Mouse (Mus musculus) hindbrain, embryonic 13.5 days (tissue): ENCODE measurements at regions not wholly inside any gene's neighbourhood (a gene's known extent, or its start where the extent isn't known, plus 50 kb on each side); places are given as distances from the start of the nearest gene placed in this dataset.

Experiments
- ATAC-seq: fragments of 200-750 bp; cut with Nextera tagmentation; 2 replicates; pipeline ENCODE4 v1.8.0; 2017; ENCODE audit warnings: moderate TSS enrichment; ENCODE audit not compliant: low FRiP score
- H3K27ac ChIP-seq: fragments of 300-500 bp; sonication (generic); 2 replicates; pipeline ENCODE4 v1.5.1; 2015; ENCODE audit warnings: inconsistent platforms, mild to moderate bottlenecking, moderate library complexity
- H3K27me3 ChIP-seq: fragments of 300-500 bp; sonication (generic); 2 replicates; pipeline ENCODE4 v1.6.1; 2015; ENCODE audit warnings: mild to moderate bottlenecking, inconsistent platforms
- H3K36me3 ChIP-seq: fragments of 300-500 bp; sonication (generic); 2 replicates; pipeline ENCODE4 v1.6.1; 2015; ENCODE audit warnings: mild to moderate bottlenecking, inconsistent platforms
- H3K4me1 ChIP-seq: fragments of 300-500 bp; sonication (generic); replicated peaks from 2 replicates; pipeline ENCODE4 v1.6.1; 2015; ENCODE audit warnings: inconsistent platforms
- H3K4me2 ChIP-seq: fragments of 300-500 bp; sonication (generic); 2 replicates; pipeline ENCODE4 v1.6.1; 2015; ENCODE audit warnings: inconsistent platforms, mild to moderate bottlenecking, moderate library complexity
- H3K4me3 ChIP-seq: fragments of 300-500 bp; sonication (generic); 2 replicates; pipeline ENCODE4 v1.5.1; 2015; ENCODE audit warnings: mild to moderate bottlenecking, inconsistent platforms
- H3K9ac ChIP-seq: fragments of 300-500 bp; sonication (generic); 2 replicates; pipeline ENCODE4 v1.6.1; 2015; ENCODE audit warnings: mild to moderate bottlenecking, inconsistent platforms
- H3K9me3 ChIP-seq: fragments of 300-500 bp; sonication (generic); 2 replicates; pipeline ENCODE4 v1.6.1; 2016; ENCODE audit warnings: inconsistent platforms
- WGBS: fragments of 180-500 bp; shearing (Covaris S2); methylation state at CpG from one replicate; pipeline ENCODE4 v1.1.7; 2015; 5-methylcytosine and 5-hydroxymethylcytosine counted together

- Histone ChIP-seq H3K27ac (0 out of 2 replicates have a peak overlapping the region, but pooled peaks have one; percentile 23), H3K9me3 (no peaks in the 10 kb centered on the region), H3K4me2 (no peak overlapping the region), H3K27me3 (no peaks in the 10 kb centered on the region), H3K36me3 (no peaks in the 10 kb centered on the region), H3K4me3 (no peak overlapping the region), H3K4me1 (peaks cover 11% of the 10 kb centered on the region), H3K9ac (no peak overlapping the region)
- WGBS = 47% methylated on average over 6 of the region's 6 CpGs
- ATAC-seq = no peak
These were observed 146.5 kb downstream of the Sptssa start for GRCm38 (mm10) chr12:54509903-54510302.

DNA sequence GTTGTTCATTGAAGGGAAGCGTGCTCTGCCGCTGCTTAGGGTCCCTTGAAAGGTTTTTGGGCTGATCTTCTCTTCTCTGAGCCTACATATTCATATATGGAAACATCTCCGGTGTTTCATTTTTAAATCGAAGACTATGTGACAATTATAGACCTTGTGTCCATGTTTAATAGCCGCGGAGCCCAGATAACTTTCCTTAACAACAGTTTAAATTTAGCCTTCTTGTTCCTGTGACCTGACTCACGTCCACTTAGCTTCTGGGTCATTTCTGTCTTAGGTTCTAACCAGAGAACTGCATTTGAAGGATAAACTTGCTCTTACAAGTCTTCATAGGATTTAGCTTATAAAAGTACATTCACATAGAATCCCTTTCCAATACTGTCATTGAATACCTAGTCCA lies 153.6 kb downstream of the Sptssa start:
- 93% methylated on average over 7 of the region's 7 CpGs for WGBS
- Histone ChIP-seq H3K4me1 (no peaks in the 10 kb centered on the region), H3K9ac (no peak overlapping the region), H3K4me3 (no peak overlapping the region), H3K4me2 (no peak overlapping the region), H3K27me3 (no peaks in the 10 kb centered on the region), H3K9me3 (no peaks in the 10 kb centered on the region), H3K27ac (no peak overlapping the region), H3K36me3 (no peaks in the 10 kb centered on the region)
- no peak for ATAC-seq

DNA sequence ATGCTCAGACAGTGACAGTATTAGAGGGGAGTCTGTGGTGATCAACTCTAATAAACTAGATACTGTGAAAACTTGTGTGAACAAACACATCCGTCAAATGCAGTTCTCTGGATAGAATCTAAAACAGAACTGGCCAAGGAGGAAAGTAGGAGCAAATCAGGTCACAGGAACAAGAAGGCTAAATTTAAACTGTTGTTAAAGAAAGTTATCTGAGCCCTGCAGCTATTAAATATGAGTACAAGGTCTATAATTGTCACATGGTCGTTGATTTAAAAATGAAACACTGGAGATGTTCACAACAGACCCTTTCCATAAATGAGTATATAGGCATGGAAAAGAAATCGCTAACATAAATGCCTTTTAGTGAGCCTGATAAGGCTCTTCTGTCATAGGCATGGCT lies 156.4 kb downstream of the Sptssa start:
- no peak overlapping the region for H3K9ac ChIP-seq
- no peaks in the 10 kb centered on the region for H3K4me1 ChIP-seq
- H3K9me3 ChIP-seq = no peaks in the 10 kb centered on the region
- no peak overlapping the region for H3K4me3 ChIP-seq
- no peaks in the 10 kb centered on the region for H3K36me3 ChIP-seq
- no peaks in the 10 kb centered on the region for H3K27me3 ChIP-seq
- WGBS = 79% methylated on average over 3 of the region's 3 CpGs
- no peak overlapping the region for H3K27ac ChIP-seq
- H3K4me2 ChIP-seq = no peak overlapping the region
- ATAC-seq = no peak

DNA sequence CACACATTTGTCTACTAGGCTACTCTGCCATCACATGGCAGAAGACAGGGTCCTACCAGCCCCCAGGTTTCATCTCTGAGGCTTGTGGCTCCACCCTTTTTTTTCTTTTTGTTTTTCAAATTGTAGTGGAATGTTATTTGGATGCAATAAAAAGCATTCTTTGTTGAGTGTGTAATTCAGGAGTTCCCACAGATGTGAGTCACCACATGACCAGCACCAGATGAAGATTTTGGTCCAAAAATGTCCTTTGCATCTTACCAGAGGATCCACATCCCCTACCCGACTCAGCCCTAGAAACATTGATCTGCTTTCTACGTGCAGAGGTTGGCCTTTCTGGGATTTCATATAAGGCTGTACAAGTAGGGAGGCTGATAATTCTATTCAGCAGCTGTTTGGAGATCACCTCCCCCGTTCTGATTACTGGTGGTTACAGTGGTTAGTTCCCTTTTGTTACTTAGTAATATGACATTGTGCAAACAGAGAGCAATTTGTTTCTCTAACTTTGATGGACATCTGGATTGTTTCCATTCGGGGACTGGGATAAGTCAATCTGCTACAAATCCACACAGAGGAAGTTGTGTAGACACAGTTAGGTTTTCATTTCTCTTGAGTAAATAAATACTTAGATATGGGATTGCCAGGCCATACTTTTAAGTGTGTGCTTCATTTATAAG lies 160.5 kb downstream of the Sptssa start:
- Histone ChIP-seq H3K27me3 (peaks cover 9% of the 10 kb centered on the region), H3K4me2 (no peak overlapping the region), H3K27ac (no peak overlapping the region), H3K9me3 (no peaks in the 10 kb centered on the region), H3K4me1 (no peaks in the 10 kb centered on the region), H3K36me3 (no peaks in the 10 kb centered on the region), H3K4me3 (no peak overlapping the region), H3K9ac (no peak overlapping the region)
- ATAC-seq = no peak
- 76% methylated on average over 4 of the region's 4 CpGs for WGBS

DNA sequence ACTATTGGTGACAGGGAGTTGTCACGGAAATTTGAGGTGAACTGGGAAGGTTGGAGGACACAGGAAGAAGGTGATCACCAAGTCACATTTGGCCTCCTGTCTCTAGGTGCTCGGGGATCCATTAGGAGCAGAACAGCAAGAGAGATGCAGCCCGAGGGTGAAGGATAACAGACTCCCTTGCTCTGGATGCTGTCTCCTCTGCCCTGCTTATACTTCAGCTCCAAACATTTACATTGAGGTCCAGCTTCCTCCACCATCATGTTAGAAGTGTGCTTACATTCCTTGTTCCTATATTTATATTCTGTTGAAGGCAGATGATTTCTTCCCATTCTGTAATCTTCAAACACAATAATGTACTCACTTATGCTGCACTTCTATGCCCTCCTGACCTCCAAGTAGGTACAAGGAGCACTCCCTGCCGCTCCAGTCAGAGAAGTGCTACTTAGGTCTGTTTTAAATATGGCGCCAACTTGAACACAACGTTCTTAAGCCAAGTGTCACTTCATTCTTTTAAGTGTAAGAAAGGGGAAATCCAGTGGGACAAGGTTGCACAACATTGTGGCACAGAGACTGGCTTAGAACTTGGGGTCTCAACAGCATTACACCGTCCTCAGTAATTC lies 161.5 kb downstream of the Sptssa start:
- H3K9me3 ChIP-seq = no peaks in the 10 kb centered on the region
- no peak overlapping the region for H3K4me2 ChIP-seq
- H3K36me3 ChIP-seq = no peaks in the 10 kb centered on the region
- H3K9ac ChIP-seq = no peak overlapping the region
- H3K27ac ChIP-seq = no peak overlapping the region
- H3K4me1 ChIP-seq = no peaks in the 10 kb centered on the region
- no peak for ATAC-seq
- peaks cover 15% of the 10 kb centered on the region for H3K27me3 ChIP-seq
- WGBS = 92% methylated on average over 7 of the region's 7 CpGs
- H3K4me3 ChIP-seq = no peak overlapping the region

DNA sequence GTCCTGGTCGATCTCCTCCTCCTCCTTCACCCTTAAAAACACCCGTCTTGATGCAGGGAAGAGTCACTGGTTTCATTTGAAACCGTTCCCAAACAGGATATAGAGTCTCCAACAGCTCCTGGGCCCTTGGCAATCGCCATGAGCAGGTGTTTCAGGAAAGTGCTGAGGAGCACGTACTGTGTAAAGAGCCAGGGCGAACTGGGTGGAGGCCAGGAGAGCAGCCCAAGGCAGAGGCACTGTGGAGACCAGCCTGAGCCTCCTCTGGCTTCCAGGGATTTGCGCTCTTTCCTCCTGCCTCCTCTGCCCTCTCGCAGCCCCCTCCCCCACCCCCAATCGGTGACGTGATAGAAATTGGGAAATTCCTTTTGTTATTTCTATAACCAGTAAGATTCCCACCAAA lies 163.6 kb downstream of the Sptssa start:
- Histone ChIP-seq H3K9me3 (no peaks in the 10 kb centered on the region), H3K27me3 (peaks cover 15% of the 10 kb centered on the region), H3K4me1 (no peaks in the 10 kb centered on the region), H3K4me3 (no peak overlapping the region), H3K36me3 (no peaks in the 10 kb centered on the region), H3K4me2 (no peak overlapping the region), H3K27ac (no peak overlapping the region), H3K9ac (no peak overlapping the region)
- ATAC-seq = no peak
- WGBS = 54% methylated on average over 10 of the region's 10 CpGs

DNA sequence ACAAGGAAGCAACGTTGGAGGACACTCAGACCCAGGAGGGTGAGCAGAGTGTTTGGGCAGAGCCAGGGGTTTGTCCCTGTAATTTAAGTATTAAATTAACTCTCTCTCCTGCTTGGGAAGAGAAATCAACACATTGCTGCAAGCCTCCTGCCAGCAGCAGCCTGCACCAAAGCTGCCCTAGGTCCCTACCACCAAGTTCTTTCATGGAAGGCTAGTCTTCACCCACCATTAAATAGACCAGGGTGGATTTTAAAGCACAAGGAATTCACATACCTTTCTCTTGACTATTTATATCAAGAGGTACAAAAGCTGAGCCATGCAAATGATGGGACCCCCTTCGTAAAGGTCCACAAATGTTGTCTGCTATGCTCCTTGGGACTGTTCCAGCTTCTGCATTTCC lies 165.9 kb downstream of the Sptssa start:
- Histone ChIP-seq H3K4me3 (no peak overlapping the region), H3K4me1 (no peaks in the 10 kb centered on the region), H3K27ac (no peak overlapping the region), H3K36me3 (no peaks in the 10 kb centered on the region), H3K9me3 (no peaks in the 10 kb centered on the region), H3K27me3 (peaks cover 15% of the 10 kb centered on the region), H3K4me2 (no peak overlapping the region), H3K9ac (no peak overlapping the region)
- WGBS = 85% methylated on average over 2 of the region's 2 CpGs
- no peak for ATAC-seq

- Histone ChIP-seq H3K4me2 (no peak overlapping the region), H3K27ac (no peak overlapping the region), H3K27me3 (peaks cover 15% of the 10 kb centered on the region), H3K9me3 (no peaks in the 10 kb centered on the region), H3K9ac (no peak overlapping the region), H3K4me1 (no peaks in the 10 kb centered on the region), H3K36me3 (no peaks in the 10 kb centered on the region), H3K4me3 (no peak overlapping the region)
- 5% methylated on average over 8 of the region's 8 CpGs for WGBS
- ATAC-seq = peak; percentile 49; the same call in 1 of the 2 replicates
These were observed 166.7 kb downstream of the Sptssa start for GRCm38 (mm10) chr12:54489675-54490074.

DNA sequence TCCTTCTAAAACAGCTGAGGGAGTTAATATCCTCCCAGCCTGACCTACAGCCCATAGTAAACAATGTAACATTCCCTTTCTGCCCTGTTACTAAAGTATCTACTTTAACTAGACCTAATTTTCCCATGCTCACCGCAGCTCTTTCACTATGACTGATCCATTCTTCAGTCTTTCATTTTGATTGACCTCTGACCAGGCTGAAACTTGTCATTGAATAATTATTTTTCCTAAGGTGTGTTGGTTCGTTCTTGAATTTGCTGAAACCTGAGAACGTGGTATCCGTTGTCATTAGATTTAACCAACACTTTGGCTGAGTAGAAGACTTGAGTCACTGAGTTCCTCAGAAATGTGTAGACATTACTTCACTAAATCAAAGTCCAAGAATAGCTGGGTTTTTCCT lies 168.7 kb downstream of the Sptssa start:
- Histone ChIP-seq H3K4me2 (no peak overlapping the region), H3K36me3 (no peaks in the 10 kb centered on the region), H3K4me1 (no peaks in the 10 kb centered on the region), H3K9me3 (no peaks in the 10 kb centered on the region), H3K27ac (no peak overlapping the region), H3K9ac (no peak overlapping the region), H3K4me3 (no peak overlapping the region), H3K27me3 (peaks cover 15% of the 10 kb centered on the region)
- ATAC-seq = no peak
- WGBS = 92% methylated on average over 4 of the region's 4 CpGs

- no peak overlapping the region for H3K4me2 ChIP-seq
- no peak overlapping the region for H3K27ac ChIP-seq
- no peak overlapping the region for H3K9ac ChIP-seq
- ATAC-seq = no peak
- H3K4me1 ChIP-seq = no peaks in the 10 kb centered on the region
- no peaks in the 10 kb centered on the region for H3K36me3 ChIP-seq
- no peaks in the 10 kb centered on the region for H3K9me3 ChIP-seq
- no peak overlapping the region for H3K4me3 ChIP-seq
- H3K27me3 ChIP-seq = no peaks in the 10 kb centered on the region
- WGBS = 60% methylated on average over 4 of the region's 4 CpGs
These were observed 174.4 kb downstream of the Sptssa start for GRCm38 (mm10) chr12:54482020-54482419.

- WGBS = 41% methylated on average over 1 of the region's 1 CpGs
- H3K9me3 ChIP-seq = no peaks in the 10 kb centered on the region
- no peak overlapping the region for H3K9ac ChIP-seq
- H3K27ac ChIP-seq = no peak overlapping the region
- no peaks in the 10 kb centered on the region for H3K27me3 ChIP-seq
- H3K36me3 ChIP-seq = no peaks in the 10 kb centered on the region
- no peak for ATAC-seq
- no peak overlapping the region for H3K4me2 ChIP-seq
- H3K4me1 ChIP-seq = no peaks in the 10 kb centered on the region
- no peak overlapping the region for H3K4me3 ChIP-seq
These were observed 176.5 kb downstream of the Sptssa start for GRCm38 (mm10) chr12:54479841-54480240.

- H3K27me3 ChIP-seq = no peaks in the 10 kb centered on the region
- no peak overlapping the region for H3K27ac ChIP-seq
- no peaks in the 10 kb centered on the region for H3K4me1 ChIP-seq
- no peak for ATAC-seq
- 91% methylated on average over 5 of the region's 5 CpGs for WGBS
- H3K4me3 ChIP-seq = no peak overlapping the region
- no peak overlapping the region for H3K4me2 ChIP-seq
- H3K9ac ChIP-seq = no peak overlapping the region
- no peaks in the 10 kb centered on the region for H3K36me3 ChIP-seq
- H3K9me3 ChIP-seq = no peaks in the 10 kb centered on the region
These were observed 183.5 kb downstream of the Sptssa start for GRCm38 (mm10) chr12:54472881-54473280.

- ATAC-seq = no peak
- WGBS = 79% methylated on average over 3 of the region's 3 CpGs
These were observed 184.0 kb downstream of the Sptssa start for GRCm38 (mm10) chr12:54472407-54472806.

More at GRCm38 (mm10) chr12:54472407-54472806, 184.0 kb downstream of the Sptssa start:
- no peaks in the 10 kb centered on the region for H3K27me3 ChIP-seq
- no peak overlapping the region for H3K9ac ChIP-seq
- no peak overlapping the region for H3K4me3 ChIP-seq
- no peaks in the 10 kb centered on the region for H3K9me3 ChIP-seq
- no peaks in the 10 kb centered on the region for H3K36me3 ChIP-seq
- no peak overlapping the region for H3K4me2 ChIP-seq
- no peaks in the 10 kb centered on the region for H3K4me1 ChIP-seq
- no peak overlapping the region for H3K27ac ChIP-seq
